Mouse (Mus musculus): ENCODE measurements around the gene Psg21. TPM values are rescaled to one million over a fixed set of nuclear protein-coding genes. Genes with fewer than 3 reads are reported as not detected.
A peak's percentile ranks its signal among the peaks of the same experiment; 100 is the strongest.
"Not testable (repeated sequence)": the region's sequence is repeated elsewhere in the genome, so short reads cannot be mapped to it uniquely, and the experiment has no call there.

Gene Psg21
- not detected for total RNA-seq (2021)
- long read RNA-seq, experiment 1: 0 reads
- long read RNA-seq, experiment 2: 0 reads

DNA sequence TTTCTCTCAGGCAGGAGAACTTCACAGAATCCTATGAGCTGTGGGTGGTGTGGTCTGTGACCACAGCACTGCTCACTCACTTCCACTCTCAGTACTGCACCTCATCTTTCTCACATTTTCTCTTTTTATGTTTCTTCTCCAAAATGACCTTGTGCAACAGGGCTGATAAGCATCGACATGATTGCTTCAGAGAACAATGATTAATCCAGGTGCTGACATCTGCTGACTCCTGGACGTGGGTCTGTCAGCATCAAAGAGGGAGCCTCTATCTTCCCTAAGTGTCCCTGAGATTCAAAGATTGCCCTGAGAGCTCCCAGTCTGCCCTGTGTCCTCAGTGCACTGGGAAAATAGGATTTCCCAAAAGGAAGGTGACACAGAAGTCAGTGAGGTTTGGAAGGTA lies at the start of gene Psg21:
Gene Psg21 (minus strand): TSS at position 101 of the 400 bp plus-strand sequence.
- DNase-seq (ENCODE audit: low spot score in 2 of 2): not testable (repeated sequence)

DNA sequence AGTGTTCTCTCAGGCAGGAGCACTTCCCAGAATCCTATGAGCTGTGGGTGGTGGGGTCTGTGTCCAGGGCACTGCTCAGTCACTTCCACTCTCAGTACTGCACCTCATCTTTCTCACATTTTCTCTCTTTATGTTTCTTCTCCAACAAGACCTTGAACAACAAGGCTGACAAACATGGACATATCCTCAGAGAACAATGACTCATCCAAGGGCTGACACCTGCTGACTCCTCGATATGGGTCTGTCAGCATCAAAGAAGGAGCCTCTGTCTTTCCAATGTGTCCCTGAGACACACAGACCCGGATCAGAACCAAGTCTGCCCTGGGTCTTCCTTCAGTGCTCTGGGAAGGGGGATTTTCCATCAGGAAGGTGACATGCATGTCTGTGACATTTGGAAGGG lies 29.6 kb upstream of the Psg21 start, which contains the start of gene Psg20:
Gene Psg20 (minus strand): TSS at position 101 of the 400 bp plus-strand sequence.
- no peak for DNase-seq (ENCODE audit: low spot score in 2 of 2)

DNA sequence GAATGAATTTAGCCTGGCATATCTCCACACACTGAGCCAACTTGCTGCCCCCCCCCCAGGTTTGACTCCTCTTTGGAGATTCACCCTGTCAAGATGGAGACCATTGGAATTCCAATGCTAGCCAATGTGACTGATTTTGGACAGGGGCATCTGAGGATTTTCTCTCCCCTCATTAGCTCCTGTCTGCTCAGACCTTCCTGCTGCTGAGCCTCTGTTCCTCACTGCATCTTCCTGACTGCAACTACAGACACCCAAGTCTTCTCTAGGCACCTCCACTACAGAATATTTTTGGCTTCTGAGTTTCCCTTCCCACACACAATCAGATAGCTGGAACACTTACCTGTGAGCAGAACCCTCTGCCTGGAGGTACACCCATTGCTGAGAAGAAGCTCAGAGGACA lies 29.1 kb upstream of the Psg21 start:
- DNase-seq (ENCODE audit: low spot score in 2 of 2): no peak

DNA sequence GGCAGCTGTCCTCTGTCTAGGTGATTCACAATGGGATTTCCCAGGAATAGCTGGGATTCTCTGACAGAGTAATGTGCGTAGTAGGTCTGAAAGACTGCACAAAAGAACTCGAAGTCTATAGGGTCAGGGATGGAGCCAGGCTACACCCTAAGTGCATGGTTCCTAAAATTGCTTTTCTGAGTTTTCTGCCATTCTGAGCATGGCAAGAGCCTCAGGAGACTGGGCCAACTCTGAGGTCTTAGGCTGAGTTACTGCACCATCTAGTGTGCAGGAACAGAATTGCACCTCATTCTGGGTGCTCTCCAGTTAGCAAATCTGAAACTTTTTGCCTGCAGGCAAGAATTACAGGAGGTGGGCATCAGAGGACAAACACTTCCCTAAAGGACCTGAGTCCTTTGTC lies 23.2 kb upstream of the Psg21 start:
- peak; percentile 27 to 43 for DNase-seq (ENCODE audit: low spot score in 2 of 2)

DNA sequence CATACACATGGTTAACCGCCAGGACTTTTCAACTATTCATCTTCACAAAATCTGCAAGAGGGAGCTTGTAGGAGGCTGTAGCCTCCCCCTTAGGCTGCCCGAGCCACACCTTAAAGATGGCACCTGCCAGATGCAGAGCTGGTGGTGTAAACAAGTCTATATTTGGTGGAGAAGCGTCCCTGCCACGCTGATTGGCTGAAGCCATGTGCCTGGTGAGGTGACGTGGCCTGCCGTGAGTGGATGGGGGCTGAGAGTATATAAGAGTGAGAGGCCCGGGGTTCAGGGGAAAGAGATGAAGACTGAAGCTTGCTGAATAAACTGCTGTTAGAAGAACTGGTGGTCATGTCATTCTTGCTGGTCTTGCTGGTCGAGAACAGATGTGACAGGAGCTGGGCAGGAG lies 29.6 kb downstream of the Psg21 start:
- not testable (repeated sequence) for DNase-seq (ENCODE audit: low spot score in 2 of 2)

DNA sequence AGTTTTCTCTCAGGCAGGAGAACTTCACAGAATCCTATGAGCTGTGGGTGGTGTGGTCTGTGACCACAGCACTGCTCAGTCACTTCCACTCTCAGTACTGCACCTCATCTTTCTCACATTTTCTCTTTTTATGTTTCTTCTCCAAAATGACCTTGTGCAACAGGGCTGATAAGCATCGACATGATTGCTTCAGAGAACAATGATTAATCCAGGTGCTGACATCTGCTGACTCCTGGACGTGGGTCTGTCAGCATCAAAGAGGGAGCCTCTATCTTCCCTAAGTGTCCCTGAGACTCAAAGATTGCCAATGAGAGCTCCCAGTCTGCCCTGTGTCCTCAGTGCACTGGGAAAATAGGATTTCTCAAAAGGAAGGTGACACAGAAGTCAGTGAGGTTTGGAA lies 40.1 kb downstream of the Psg21 start, which contains the start of gene Psg23:
Gene Psg23 (minus strand): TSS at position 101 of the 400 bp plus-strand sequence.
- DNase-seq (ENCODE audit: low spot score in 2 of 2): not testable (repeated sequence)

Other genes starting within 250 kb of the Psg21 start
- gene Psg28, start 224.7 kb downstream of the Psg21 start, total RNA-seq (2021): not detected
- gene Psg26, start 172.5 kb downstream of the Psg21 start, total RNA-seq (2021): not detected
- not detected for gene Psg25, start 124.5 kb downstream of the Psg21 start, total RNA-seq (2021)
- not detected for gene Psg27, start 89.4 kb downstream of the Psg21 start, total RNA-seq (2021)
- not detected for gene Psg23, start 40.2 kb downstream of the Psg21 start, total RNA-seq (2021)
- gene Psg20, start 29.5 kb upstream of the Psg21 start, total RNA-seq (2021): not detected
- not detected for gene Psg22, start 61.4 kb upstream of the Psg21 start, total RNA-seq (2021)
- not detected for gene Psg19, start 141.8 kb upstream of the Psg21 start, total RNA-seq (2021)
- gene Psg17, start 164.9 kb upstream of the Psg21 start, total RNA-seq (2021): not detected
- gene Mill2, start 183.2 kb upstream of the Psg21 start, total RNA-seq (2021): 1 to 10 TPM; 2.3 to 3.0 TPM
- gene Pglyrp1, start 214.6 kb upstream of the Psg21 start, total RNA-seq (2021): 10 to 100 TPM in 1 of 2 experiments, 1 to 10 TPM in 1; 9.5 to 19.9 TPM